Mouse (Mus musculus): ENCODE data around the gene Arhgef26. TPM values are rescaled to one million over a fixed set of nuclear protein-coding genes. Genes with fewer than 3 reads are reported as not detected.

Arhgef26 gene
- polyA plus RNA-seq, 1 experiment, result 0.57 TPM

DNA sequence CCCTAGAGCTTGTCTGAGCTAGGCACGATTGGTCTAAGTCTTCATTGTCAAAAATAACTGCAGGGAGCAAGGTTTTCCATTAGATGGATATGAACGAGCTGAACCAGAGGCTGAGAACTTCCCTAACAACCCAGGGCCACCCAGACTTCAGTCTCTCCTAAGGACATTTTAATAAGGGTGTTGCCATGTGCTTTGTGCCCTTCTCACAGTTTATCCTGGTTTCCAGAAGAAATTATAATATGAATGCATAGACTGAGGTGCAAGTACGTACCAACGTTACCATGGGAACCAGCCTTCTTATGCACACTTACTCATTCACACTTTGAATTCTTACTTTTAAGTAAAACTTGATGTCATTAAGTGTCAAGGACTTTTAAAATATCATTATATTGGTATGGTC is 72.3 kb downstream of the Arhgef26 start:
- H3K4me1 ChIP-seq (replicated peaks; ENCODE audit: control insufficient read depth, insufficient read depth, low read length), result no peaks in the 10 kb centered on the region
- H3K36me3 ChIP-seq (ENCODE audit: control insufficient read depth, insufficient read depth, low read length), result no peaks in the 10 kb centered on the region
- H3K27ac ChIP-seq (ENCODE audit: control insufficient read depth, insufficient read depth, low read length), result no peak overlapping the region
- H3K27me3 ChIP-seq (ENCODE audit: control insufficient read depth, insufficient read depth, low read length), result no peaks in the 10 kb centered on the region
- H3K4me3 ChIP-seq (ENCODE audit: control insufficient read depth, insufficient read depth, low read length), result no peak overlapping the region
- WGBS, result 90% methylated on average over 4 of the region's 4 CpGs
- DNase-seq, result no peak
- TF ChIP-seq POLR2A (IDR thresholded peaks at IDR 0.05; ENCODE audit: control insufficient read depth, extremely low read depth, insufficient read depth, low read length, poor library complexity), result no peak
- no peak for TF ChIP-seq CTCF (IDR thresholded peaks at IDR 0.05; ENCODE audit: borderline replicate concordance, control insufficient read depth, extremely low read depth, insufficient read depth, low read length, poor library complexity)

DNA sequence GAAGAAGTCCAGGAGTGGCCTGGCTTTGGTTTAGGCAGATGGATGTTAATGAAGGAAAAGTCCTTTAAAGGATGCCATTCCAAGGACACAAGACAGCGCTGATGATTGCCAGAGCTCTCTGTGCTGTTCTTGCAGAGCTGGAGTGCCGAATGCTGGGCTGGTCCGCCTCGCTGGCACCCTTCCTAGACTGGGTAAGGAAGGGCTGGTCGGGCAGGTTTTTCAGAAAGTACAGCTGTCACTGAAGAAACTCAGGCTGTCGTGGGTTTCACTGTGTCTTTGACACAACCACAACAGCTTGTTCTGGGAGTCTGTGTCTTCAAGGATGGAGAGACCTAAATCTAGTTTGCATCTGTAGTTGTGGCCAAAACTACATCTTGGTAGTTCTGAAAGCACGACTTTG is 74.6 kb downstream of the Arhgef26 start:
- 83% methylated on average over 7 of the region's 7 CpGs for WGBS
- Histone ChIP-seq H3K27me3 (ENCODE audit: control insufficient read depth, insufficient read depth, low read length) (no peaks in the 10 kb centered on the region), H3K27ac (ENCODE audit: control insufficient read depth, insufficient read depth, low read length) (no peak overlapping the region), H3K36me3 (ENCODE audit: control insufficient read depth, insufficient read depth, low read length) (no peaks in the 10 kb centered on the region), H3K4me1 (replicated peaks; ENCODE audit: control insufficient read depth, insufficient read depth, low read length) (no peaks in the 10 kb centered on the region), H3K4me3 (ENCODE audit: control insufficient read depth, insufficient read depth, low read length) (no peak overlapping the region)
- no peak for DNase-seq
- TF ChIP-seq POLR2A (IDR thresholded peaks at IDR 0.05; ENCODE audit: control insufficient read depth, extremely low read depth, insufficient read depth, low read length, poor library complexity), result no peak
- TF ChIP-seq CTCF (IDR thresholded peaks at IDR 0.05; ENCODE audit: borderline replicate concordance, control insufficient read depth, extremely low read depth, insufficient read depth, low read length, poor library complexity), result no peak

DNA sequence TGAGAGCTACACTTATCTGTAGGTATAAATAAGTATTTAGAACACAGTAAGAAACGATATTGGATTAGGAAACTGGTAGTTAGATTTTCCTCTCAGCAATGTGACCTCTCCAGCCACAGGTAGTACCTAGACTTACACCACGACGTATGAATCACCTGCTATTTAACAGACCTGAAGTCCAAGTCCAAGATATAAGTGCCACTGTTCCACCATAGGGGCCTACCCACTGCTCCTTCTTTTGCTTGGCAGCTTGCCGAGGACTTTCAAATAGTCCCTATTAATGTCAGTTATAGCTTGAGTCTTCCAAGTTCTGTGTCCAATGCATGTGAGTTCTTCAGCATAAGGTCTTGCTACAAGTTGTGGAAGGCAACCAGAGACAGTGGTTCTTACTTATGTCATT is 76.8 kb downstream of the Arhgef26 start:
- no peak for DNase-seq
- no peak overlapping the region for H3K4me3 ChIP-seq (ENCODE audit: control insufficient read depth, insufficient read depth, low read length)
- 90% methylated on average over 4 of the region's 4 CpGs for WGBS
- no peaks in the 10 kb centered on the region for H3K36me3 ChIP-seq (ENCODE audit: control insufficient read depth, insufficient read depth, low read length)
- H3K27me3 ChIP-seq (ENCODE audit: control insufficient read depth, insufficient read depth, low read length), result no peaks in the 10 kb centered on the region
- H3K27ac ChIP-seq (ENCODE audit: control insufficient read depth, insufficient read depth, low read length), result no peak overlapping the region
- no peak for TF ChIP-seq POLR2A (IDR thresholded peaks at IDR 0.05; ENCODE audit: control insufficient read depth, extremely low read depth, insufficient read depth, low read length, poor library complexity)
- no peak for TF ChIP-seq CTCF (IDR thresholded peaks at IDR 0.05; ENCODE audit: borderline replicate concordance, control insufficient read depth, extremely low read depth, insufficient read depth, low read length, poor library complexity)
- H3K4me1 ChIP-seq (replicated peaks; ENCODE audit: control insufficient read depth, insufficient read depth, low read length), result no peaks in the 10 kb centered on the region

DNA sequence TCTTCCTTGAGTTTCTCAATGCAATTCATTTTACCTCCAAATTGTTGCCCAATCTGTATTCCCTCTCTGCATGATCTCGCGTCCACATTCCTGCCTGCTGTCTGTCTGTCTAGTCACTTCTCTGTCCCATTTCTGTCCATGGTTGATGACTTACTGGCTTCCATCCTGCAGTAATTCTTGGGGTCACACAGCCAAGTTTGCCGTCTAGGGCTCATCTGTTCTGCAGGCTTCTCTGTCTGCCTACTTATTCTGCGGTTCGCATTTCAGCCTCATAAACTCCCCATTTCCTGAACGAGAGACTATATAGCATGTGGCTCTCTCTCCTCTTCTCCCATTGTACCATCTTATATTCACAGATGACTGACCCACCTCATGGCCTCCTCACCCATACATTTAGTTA is 79.3 kb downstream of the Arhgef26 start:
- Histone ChIP-seq H3K27ac (ENCODE audit: control insufficient read depth, insufficient read depth, low read length) (no peak overlapping the region), H3K27me3 (ENCODE audit: control insufficient read depth, insufficient read depth, low read length) (no peaks in the 10 kb centered on the region), H3K4me1 (replicated peaks; ENCODE audit: control insufficient read depth, insufficient read depth, low read length) (no peaks in the 10 kb centered on the region), H3K4me3 (ENCODE audit: control insufficient read depth, insufficient read depth, low read length) (no peak overlapping the region), H3K36me3 (ENCODE audit: control insufficient read depth, insufficient read depth, low read length) (no peaks in the 10 kb centered on the region)
- no peak for TF ChIP-seq POLR2A (IDR thresholded peaks at IDR 0.05; ENCODE audit: control insufficient read depth, extremely low read depth, insufficient read depth, low read length, poor library complexity)
- TF ChIP-seq CTCF (IDR thresholded peaks at IDR 0.05; ENCODE audit: borderline replicate concordance, control insufficient read depth, extremely low read depth, insufficient read depth, low read length, poor library complexity), result no peak
- DNase-seq, result no peak
- 96% methylated on average over 6 of the region's 6 CpGs for WGBS

DNA sequence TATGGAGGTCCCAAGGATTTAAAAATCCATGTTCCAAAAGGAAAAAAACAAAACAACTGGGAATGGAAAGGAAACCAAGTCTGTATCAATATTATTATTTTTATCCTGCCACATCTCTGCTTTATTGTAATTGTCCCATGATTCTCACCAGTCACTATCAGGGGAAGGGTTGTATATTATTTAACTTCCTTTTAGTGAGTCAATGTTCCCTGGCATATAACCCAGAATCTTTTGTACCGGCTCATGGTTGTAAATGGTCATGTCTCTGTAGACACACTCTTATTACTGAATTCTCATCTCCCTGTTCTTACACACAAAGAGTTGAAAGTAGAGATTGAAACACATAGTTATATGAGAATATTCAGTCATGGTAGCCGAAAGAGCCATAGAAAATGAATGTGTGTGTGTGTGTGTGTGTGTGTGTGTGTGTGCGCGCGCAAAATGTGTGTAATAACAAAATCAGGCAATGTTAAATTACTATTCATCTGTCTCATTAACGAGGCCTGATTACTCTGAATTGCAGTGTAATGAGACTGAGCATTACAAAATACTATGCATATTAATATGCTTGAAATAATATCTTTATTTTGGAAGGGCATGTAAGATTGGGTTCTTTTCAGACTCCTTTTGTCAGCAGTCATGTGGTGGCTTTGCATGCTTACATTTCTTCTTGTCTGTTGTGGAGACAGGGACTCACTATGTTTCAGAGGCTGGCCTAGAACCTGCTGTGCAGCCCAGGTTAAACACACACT is 80.4 kb downstream of the Arhgef26 start:
- H3K4me1 ChIP-seq (replicated peaks; ENCODE audit: control insufficient read depth, insufficient read depth, low read length), result no peaks in the 10 kb centered on the region
- WGBS, result 94% methylated on average over 6 of the region's 6 CpGs
- TF ChIP-seq CTCF (IDR thresholded peaks at IDR 0.05; ENCODE audit: borderline replicate concordance, control insufficient read depth, extremely low read depth, insufficient read depth, low read length, poor library complexity) (no peak), POLR2A (IDR thresholded peaks at IDR 0.05; ENCODE audit: control insufficient read depth, extremely low read depth, insufficient read depth, low read length, poor library complexity) (no peak)
- no peak overlapping the region for H3K27ac ChIP-seq (ENCODE audit: control insufficient read depth, insufficient read depth, low read length)
- no peak for DNase-seq
- no peaks in the 10 kb centered on the region for H3K27me3 ChIP-seq (ENCODE audit: control insufficient read depth, insufficient read depth, low read length)
- H3K4me3 ChIP-seq (ENCODE audit: control insufficient read depth, insufficient read depth, low read length), result no peak overlapping the region
- no peaks in the 10 kb centered on the region for H3K36me3 ChIP-seq (ENCODE audit: control insufficient read depth, insufficient read depth, low read length)

DNA sequence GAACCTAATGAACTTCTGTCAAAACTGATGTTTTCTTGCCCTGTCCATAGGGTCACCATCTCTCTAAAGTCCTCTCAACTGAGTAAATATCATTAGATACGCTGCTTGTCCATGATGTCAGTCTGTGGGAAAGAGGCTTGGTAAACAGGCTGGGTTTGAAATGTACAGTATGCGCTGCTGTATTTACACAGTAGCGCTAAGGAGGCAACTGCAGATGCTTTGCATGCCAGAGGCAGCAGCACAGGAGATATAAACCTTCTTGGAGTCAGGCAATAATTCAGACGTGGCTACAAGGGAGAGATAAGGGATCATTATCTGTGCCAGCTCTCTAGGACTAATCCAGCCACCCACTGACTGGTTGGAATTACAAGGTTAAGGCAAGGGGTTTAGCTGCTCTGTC is 95.5 kb downstream of the Arhgef26 start:
- WGBS, result 91% methylated on average over 4 of the region's 4 CpGs
- no peak for DNase-seq
- no peaks in the 10 kb centered on the region for H3K4me1 ChIP-seq (replicated peaks; ENCODE audit: control insufficient read depth, insufficient read depth, low read length)
- no peak overlapping the region for H3K4me3 ChIP-seq (ENCODE audit: control insufficient read depth, insufficient read depth, low read length)
- H3K27me3 ChIP-seq (ENCODE audit: control insufficient read depth, insufficient read depth, low read length), result no peaks in the 10 kb centered on the region
- H3K27ac ChIP-seq (ENCODE audit: control insufficient read depth, insufficient read depth, low read length), result no peak overlapping the region
- H3K36me3 ChIP-seq (ENCODE audit: control insufficient read depth, insufficient read depth, low read length), result no peaks in the 10 kb centered on the region
- TF ChIP-seq POLR2A (IDR thresholded peaks at IDR 0.05; ENCODE audit: control insufficient read depth, extremely low read depth, insufficient read depth, low read length, poor library complexity) (no peak), CTCF (IDR thresholded peaks at IDR 0.05; ENCODE audit: borderline replicate concordance, control insufficient read depth, extremely low read depth, insufficient read depth, low read length, poor library complexity) (no peak)

DNA sequence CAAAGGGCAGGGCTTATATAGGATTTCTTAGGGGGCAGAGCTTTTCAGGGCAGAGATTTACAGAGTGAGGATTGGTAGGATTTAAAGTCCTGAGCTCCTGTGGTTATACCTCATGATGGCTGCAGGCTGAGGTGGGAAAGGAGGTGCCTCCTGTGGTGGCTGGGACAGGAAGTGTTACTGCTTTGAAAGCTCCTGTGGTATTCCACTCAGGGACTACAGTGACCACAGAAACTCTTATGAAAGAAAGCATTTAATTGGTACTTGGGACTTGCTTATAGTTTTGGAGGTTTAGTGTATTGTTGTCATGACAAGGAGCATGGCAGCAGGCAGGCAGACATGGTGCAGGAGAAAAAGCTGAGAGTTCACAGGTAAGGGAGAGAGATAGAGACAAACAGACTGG is 97.8 kb downstream of the Arhgef26 start:
- Histone ChIP-seq H3K4me1 (replicated peaks; ENCODE audit: control insufficient read depth, insufficient read depth, low read length) (no peaks in the 10 kb centered on the region), H3K27me3 (ENCODE audit: control insufficient read depth, insufficient read depth, low read length) (no peaks in the 10 kb centered on the region), H3K36me3 (ENCODE audit: control insufficient read depth, insufficient read depth, low read length) (no peaks in the 10 kb centered on the region), H3K4me3 (ENCODE audit: control insufficient read depth, insufficient read depth, low read length) (no peak overlapping the region), H3K27ac (ENCODE audit: control insufficient read depth, insufficient read depth, low read length) (no peak overlapping the region)
- no peak for TF ChIP-seq CTCF (IDR thresholded peaks at IDR 0.05; ENCODE audit: borderline replicate concordance, control insufficient read depth, extremely low read depth, insufficient read depth, low read length, poor library complexity)
- no peak for TF ChIP-seq POLR2A (IDR thresholded peaks at IDR 0.05; ENCODE audit: control insufficient read depth, extremely low read depth, insufficient read depth, low read length, poor library complexity)
- DNase-seq, result no peak
